Mouse (Mus musculus) MEL (cell line): Measurements from ENCODE around the gene Tes. TPM values are rescaled to one million over a fixed set of nuclear protein-coding genes. Genes with fewer than 3 reads are reported as not detected.

Experiments used
- DNase-seq: peaks from one replicate; pipeline ENCODE4 v3.0.0; 2011; ENCODE audit warnings: low read depth, low spot score
- H3K27ac ChIP-seq: 2 replicates; pipeline ENCODE4 v1.5.1; 2012; ENCODE audit warnings: low read depth, mild to moderate bottlenecking, control low read depth, low read length, moderate library complexity; ENCODE audit not compliant: control insufficient read depth
- H3K27me3 ChIP-seq, 2 experiments: fragments of 150-350 bp in 1 of 2; sonication (generic) in 1 of 2; 2 replicates each; pipeline ENCODE4 v1.6.1; 2012; ENCODE audit warnings: low read length in 2 of 2, mild to moderate bottlenecking in 2 of 2, improper control_type of control experiment in 1 of 2, moderate library complexity in 1 of 2; ENCODE audit not compliant: insufficient read depth in 2 of 2, control insufficient read depth in 1 of 2
- H3K36me3 ChIP-seq, 2 experiments: 2 replicates each; pipeline ENCODE4 v1.6.1; 2012 to 2014; ENCODE audit warnings: low read length in 2 of 2, improper control_type of control experiment in 1 of 2, inconsistent platforms in 1 of 2, mild to moderate bottlenecking in 1 of 2; ENCODE audit not compliant: insufficient read depth in 2 of 2, control insufficient read depth in 1 of 2
- H3K4me1 ChIP-seq, 2 experiments: fragments of 150-350 bp in 1 of 2; sonication (generic) in 1 of 2; 2 replicates each; pipeline ENCODE4 v1.6.1; 2012; ENCODE audit warnings: low read length in 2 of 2, improper control_type of control experiment in 1 of 2, mild to moderate bottlenecking in 1 of 2; ENCODE audit not compliant: insufficient read depth in 2 of 2, control insufficient read depth in 1 of 2
- H3K4me3 ChIP-seq, 2 experiments: fragments of 150-350 bp in 1 of 2; sonication (generic) in 1 of 2; 2 replicates each; pipeline ENCODE4 v1.5.1; 2012; ENCODE audit warnings: low read depth in 2 of 2, low read length in 2 of 2, mild to moderate bottlenecking in 2 of 2, moderate library complexity in 2 of 2, control low read depth in 1 of 2, improper control_type of control experiment in 1 of 2; ENCODE audit not compliant: control insufficient read depth in 1 of 2, insufficient read depth in 1 of 2
- H3K79me2 ChIP-seq: 2 replicates; pipeline ENCODE4 v1.6.1; 2012; ENCODE audit warnings: mild to moderate bottlenecking, low read length, moderate library complexity; ENCODE audit not compliant: control insufficient read depth, poor library complexity, insufficient read depth
- H3K9ac ChIP-seq: 2 replicates; pipeline ENCODE4 v1.6.1; 2012; ENCODE audit warnings: low read depth, mild to moderate bottlenecking, control low read depth, low read length, moderate library complexity; ENCODE audit not compliant: control insufficient read depth, poor library complexity, severe bottlenecking
- H3K9me3 ChIP-seq: fragments of 150-350 bp; sonication (generic); replicated peaks from 2 replicates; pipeline ENCODE4 v1.6.1; 2012; ENCODE audit warnings: mild to moderate bottlenecking, low read length, improper control_type of control experiment, moderate library complexity; ENCODE audit not compliant: insufficient read depth
- BHLHE40 ChIP-seq: IDR thresholded peaks from 2 replicates; pipeline ENCODE4 v1.6.1; 2012; ENCODE audit warnings: low read depth, mild to moderate bottlenecking, inconsistent platforms, low read length, improper control_type of control experiment, borderline replicate concordance
- CHD1 ChIP-seq: IDR thresholded peaks from 2 replicates; pipeline ENCODE4 v1.6.1; 2012; ENCODE audit warnings: low read depth, mild to moderate bottlenecking, inconsistent platforms, low read length, improper control_type of control experiment
- CHD2 ChIP-seq: IDR thresholded peaks from 2 replicates; pipeline ENCODE4 v1.6.1; 2011; ENCODE audit warnings: low read length, improper control_type of control experiment
- E2F4 ChIP-seq: IDR thresholded peaks from 2 replicates; pipeline ENCODE4 v1.6.1; 2011; ENCODE audit warnings: low read depth, low read length, improper control_type of control experiment, borderline replicate concordance
- EP300 ChIP-seq, 2 experiments: IDR thresholded peaks; 2 replicates each; pipeline ENCODE4 v1.6.1; 2011; ENCODE audit warnings: improper control_type of control experiment in 2 of 2, low read length in 2 of 2, low read depth in 1 of 2, mild to moderate bottlenecking in 1 of 2
- ETS1 ChIP-seq: IDR thresholded peaks from 2 replicates; pipeline ENCODE4 v1.6.1; 2012; ENCODE audit warnings: low read depth, mild to moderate bottlenecking, inconsistent platforms, low read length, improper control_type of control experiment, moderate library complexity
- GABPA ChIP-seq: IDR thresholded peaks from 2 replicates; pipeline ENCODE4 v1.6.1; 2012; ENCODE audit warnings: low read depth, mild to moderate bottlenecking, inconsistent platforms, low read length, improper control_type of control experiment, moderate library complexity
- GATA1 ChIP-seq: IDR thresholded peaks from 2 replicates; pipeline ENCODE4 v1.6.1; 2011; ENCODE audit warnings: low read depth, low read length, improper control_type of control experiment
- JUND ChIP-seq: IDR thresholded peaks from 2 replicates; pipeline ENCODE4 v1.6.1; 2011; ENCODE audit warnings: low read depth, mild to moderate bottlenecking, improper control_type of control experiment, low read length
- KAT2A ChIP-seq: conservative IDR thresholded peaks from 2 replicates; pipeline ENCODE4 v1.6.1; 2012; ENCODE audit warnings: low read depth, low read length, improper control_type of control experiment, inconsistent platforms
- MAFK ChIP-seq: IDR thresholded peaks from 2 replicates; pipeline ENCODE4 v1.6.1; 2011; ENCODE audit warnings: low read depth, mild to moderate bottlenecking, low read length, improper control_type of control experiment, borderline replicate concordance
- MAX ChIP-seq: IDR thresholded peaks from 2 replicates; pipeline ENCODE4 v1.6.1; 2011; ENCODE audit warnings: low read length, improper control_type of control experiment
- MAZ ChIP-seq: IDR thresholded peaks from 2 replicates; pipeline ENCODE4 v1.6.1; 2012; ENCODE audit warnings: low read depth, mild to moderate bottlenecking, inconsistent platforms, low read length, improper control_type of control experiment
- MXI1 ChIP-seq: IDR thresholded peaks from 2 replicates; pipeline ENCODE4 v1.6.1; 2011; ENCODE audit warnings: mild to moderate bottlenecking, low read depth, low read length, improper control_type of control experiment
- MYB ChIP-seq: IDR thresholded peaks from 2 replicates; pipeline ENCODE4 v1.6.1; 2011; ENCODE audit warnings: mild to moderate bottlenecking, low read depth, low read length, improper control_type of control experiment
- NELFE ChIP-seq: IDR thresholded peaks from 2 replicates; pipeline ENCODE4 v1.6.1; 2011; ENCODE audit warnings: low read depth, low read length, improper control_type of control experiment
- NRF1 ChIP-seq: IDR thresholded peaks from 2 replicates; pipeline ENCODE4 v1.6.1; 2014; ENCODE audit warnings: low read depth, mild to moderate bottlenecking, inconsistent platforms, low read length, improper control_type of control experiment, moderate library complexity; ENCODE audit not compliant: poor library complexity, insufficient read depth, severe bottlenecking
- POLR2A ChIP-seq, 2 experiments: IDR thresholded peaks; 2 replicates each; pipeline ENCODE4 v1.6.1; 2011 to 2012; ENCODE audit warnings: low read length in 2 of 2, mild to moderate bottlenecking in 2 of 2, control low read depth in 1 of 2, improper control_type of control experiment in 1 of 2, low read depth in 1 of 2, moderate library complexity in 1 of 2; ENCODE audit not compliant: control insufficient read depth in 1 of 2, insufficient read depth in 1 of 2, poor library complexity in 1 of 2
- POLR2AphosphoS2 ChIP-seq: IDR thresholded peaks from 2 replicates; pipeline ENCODE4 v1.6.1; 2011; ENCODE audit warnings: low read length, improper control_type of control experiment
- POLR2AphosphoS5 ChIP-seq: IDR thresholded peaks from 2 replicates; pipeline ENCODE4 v1.6.1; 2012; ENCODE audit warnings: low read depth, borderline replicate concordance, mild to moderate bottlenecking, inconsistent platforms, low read length, moderate library complexity, mixed read lengths
- RAD21 ChIP-seq: IDR thresholded peaks from 2 replicates; pipeline ENCODE4 v1.6.1; 2011; ENCODE audit warnings: mild to moderate bottlenecking, low read depth, low read length, improper control_type of control experiment
- RCOR1 ChIP-seq: IDR thresholded peaks from 2 replicates; pipeline ENCODE4 v1.6.1; 2012; ENCODE audit warnings: low read depth, mild to moderate bottlenecking, inconsistent platforms, low read length, improper control_type of control experiment
- SIN3A ChIP-seq: IDR thresholded peaks from 2 replicates; pipeline ENCODE4 v1.6.1; 2012; ENCODE audit warnings: low read length, improper control_type of control experiment, inconsistent platforms
- SMC3 ChIP-seq: IDR thresholded peaks from 2 replicates; pipeline ENCODE4 v1.6.1; 2011; ENCODE audit warnings: low read depth, low read length, improper control_type of control experiment
- TBP ChIP-seq: IDR thresholded peaks from 2 replicates; pipeline ENCODE4 v1.8.0; 2011; ENCODE audit warnings: low read depth, low read length, improper control_type of control experiment
- USF1 ChIP-seq: IDR thresholded peaks from 2 replicates; pipeline ENCODE4 v1.6.1; 2014; ENCODE audit warnings: low read depth, mild to moderate bottlenecking, inconsistent platforms, low read length, improper control_type of control experiment, moderate library complexity
- USF2 ChIP-seq, 2 experiments: IDR thresholded peaks; 2 replicates each; pipeline ENCODE4 v1.6.1; 2011 to 2012; ENCODE audit warnings: improper control_type of control experiment in 2 of 2, low read length in 2 of 2, borderline replicate concordance in 1 of 2, inconsistent platforms in 1 of 2, low read depth in 1 of 2, mild to moderate bottlenecking in 1 of 2; ENCODE audit not compliant: insufficient read depth in 1 of 2
- ZC3H11A ChIP-seq: IDR thresholded peaks from 2 replicates; pipeline ENCODE4 v1.6.1; 2012; ENCODE audit warnings: low read depth, mild to moderate bottlenecking, inconsistent platforms, low read length, improper control_type of control experiment
- ZKSCAN1 ChIP-seq: IDR thresholded peaks from 2 replicates; pipeline ENCODE4 v1.6.1; 2012; ENCODE audit warnings: low read depth, mild to moderate bottlenecking, inconsistent platforms, low read length, improper control_type of control experiment, moderate library complexity
- ZNF384 ChIP-seq: IDR thresholded peaks from 2 replicates; pipeline ENCODE4 v1.6.1; 2012; ENCODE audit warnings: low read depth, mild to moderate bottlenecking, inconsistent platforms, low read length, improper control_type of control experiment
- polyA plus RNA-seq, 2 experiments: library from polyadenylated mRNA; stranded (reverse) in 1 of 2; unstranded in 1 of 2; fragments of >175 nt in 1 of 2; fragments of >200 nt in 1 of 2; gene quantifications; 2 replicates each; pipeline versions ENCODE4 v1.2.1 to v1.2.4; 2012; ENCODE audit warnings: low replicate concordance in 2 of 2, low read depth in 1 of 2; ENCODE audit not compliant: insufficient read length in 2 of 2, insufficient read depth in 1 of 2, missing spikeins in 1 of 2
- total RNA-seq: library from RNA; depleted of rRNA; stranded (reverse); fragments of 300-350 nt; gene quantifications from 2 replicates; pipeline ENCODE4 v1.2.3, GENCODE M21; 2012

Tes gene
- total and polyA plus RNA-seq, 3 experiments, result not detected

- Histone ChIP-seq H3K27ac (no peak overlapping the region), H3K9ac (no peak overlapping the region), H3K4me3 (no peak overlapping the region), H3K79me2 (no peaks in the 10 kb centered on the region), H3K27me3 (no peaks in the 10 kb centered on the region), H3K4me1 (no peaks in the 10 kb centered on the region), H3K36me3 (no peaks in the 10 kb centered on the region), H3K9me3 (no peaks in the 10 kb centered on the region)
- TF ChIP-seq MAFK (no peak), BHLHE40 (no peak), GABPA (no peak), MAZ (no peak), RAD21 (no peak), POLR2AphosphoS2 (no peak), MYB (no peak), ZKSCAN1 (no peak), MXI1 (no peak), NRF1 (no peak), SMC3 (no peak), USF1 (no peak), CHD2 (no peak), KAT2A (no peak), TBP (no peak), JUND (no peak), GATA1 (no peak), SIN3A (no peak), ZNF384 (no peak)
- DNase-seq, result no peak
These were observed 10.2 kb upstream of the Tes start for GRCm38 (mm10) chr6:17054781-17055180.

- Histone ChIP-seq H3K79me2 (no peaks in the 10 kb centered on the region), H3K9me3 (no peaks in the 10 kb centered on the region), H3K27ac (no peak overlapping the region), H3K4me3 (no peak overlapping the region), H3K27me3 (no peaks in the 10 kb centered on the region), H3K9ac (no peak overlapping the region), H3K4me1 (no peaks in the 10 kb centered on the region), H3K36me3 (no peaks in the 10 kb centered on the region)
- TF ChIP-seq MYB (no peak), CHD1 (no peak), EP300 (IDR thresholded peaks at IDR 0.05; ENCODE audit: low read depth in 1 of 2, low read length in 2 of 2) (no peak), SIN3A (no peak), E2F4 (no peak), SMC3 (no peak), USF2 (IDR thresholded peaks at IDR 0.05; ENCODE audit: borderline replicate concordance in 1 of 2, insufficient read depth in 1 of 2, low read depth in 1 of 2, low read length in 2 of 2) (no peak), GATA1 (no peak), ZC3H11A (no peak), TBP (no peak), USF1 (no peak), ETS1 (no peak), ZNF384 (no peak), CHD2 (no peak), ZKSCAN1 (no peak), POLR2A (IDR thresholded peaks at IDR 0.05; ENCODE audit: control insufficient read depth in 1 of 2, insufficient read depth in 1 of 2, low read depth in 1 of 2, low read length in 2 of 2, poor library complexity in 1 of 2) (no peak), POLR2AphosphoS5 (no peak), NELFE (no peak), MAX (no peak), RCOR1 (no peak)
- no peak for DNase-seq
These were observed 9.3 kb upstream of the Tes start for GRCm38 (mm10) chr6:17055659-17056058.
